Mouse (Mus musculus): ENCODE results near the gene Gm7929. TPM values are rescaled to one million over a fixed set of nuclear protein-coding genes. Genes with fewer than 3 reads are reported as not detected.
"Not testable (repeated sequence)": the region's sequence is repeated elsewhere in the genome, so short reads cannot be mapped to it uniquely, and the experiment has no call there.

Gene Gm7929
- total RNA-seq (2012; rRNA removed) (not detected in 2 replicates), total RNA-seq (2014; rRNA removed) (not detected in 2 replicates), polyA plus RNA-seq (2012; ENCODE audit: insufficient read length, low read depth) (not detected in 2 replicates)

- H3K27me3 ChIP-seq (replicated peaks); H3K9me3 ChIP-seq (replicated peaks; ENCODE audit: low read length); H3K4me1 ChIP-seq (ENCODE audit: control insufficient read depth in 1 of 2, insufficient read depth in 2 of 2); H3K9ac ChIP-seq (ENCODE audit: insufficient read depth, low read depth); H3K4me2 ChIP-seq (ENCODE audit: insufficient read depth, low read depth, poor library complexity, severe bottlenecking); H3K4me3 ChIP-seq (replicated peaks in 1 of 3; ENCODE audit: low read depth in 2 of 3, low read length in 2 of 3, poor library complexity in 1 of 3); in situ Hi-C loops (cut with MboI; ENCODE audit: low pct_ligation_motif_present, low pct_unique_long_range_greater_than_20kb, low sequenced_read_pairs); H3K27ac ChIP-seq (ENCODE audit: insufficient read depth, low read depth); dilution Hi-C loops (cut with MboI; ENCODE audit: extremely low pct_ligation_motif_present, extremely low pct_unique_long_range_greater_than_20kb, low sequenced_read_pairs); H3K36me3 ChIP-seq (replicated peaks in 1 of 2; ENCODE audit: control insufficient read depth in 1 of 2, insufficient read depth in 1 of 2, low read length in 1 of 2); DNase-seq (ENCODE audit: extremely low read depth); H3K79me2 ChIP-seq (replicated peaks; ENCODE audit: control insufficient read depth, extremely low read depth, insufficient read depth, poor library complexity, severe bottlenecking): not testable (repeated sequence)
Observed at GRCm38 (mm10) chr14:41750514-41750913, at the start of gene Gm7929. Gene Gm7929 (minus strand): TSS chr14:41750614.

DNA sequence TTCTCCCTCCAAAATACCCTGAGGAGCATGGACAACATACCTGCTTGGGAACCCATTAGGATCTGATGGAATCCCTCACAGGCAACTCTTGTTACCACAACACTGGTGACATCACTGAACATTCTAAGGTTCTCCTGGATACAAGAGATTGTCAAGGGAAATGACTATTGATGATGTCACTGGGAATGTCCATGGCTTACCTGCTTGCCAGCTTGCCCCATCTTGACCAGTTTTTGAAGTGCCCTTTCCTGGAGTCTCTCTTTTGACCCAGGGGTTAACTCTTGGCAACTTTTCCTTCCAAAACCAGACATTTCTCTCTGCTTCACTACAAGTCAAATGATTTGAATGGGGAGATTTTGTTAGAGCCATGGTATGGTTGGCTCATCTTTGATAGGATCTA is 21.9 kb upstream of the Gm7929 start, which contains the start of gene Gm47189:
Gene Gm47189, minus strand, starts transcription at position 101 of the 400 bp plus-strand sequence.
- DNase-seq (ENCODE audit: extremely low read depth); H3K9me3 ChIP-seq (replicated peaks; ENCODE audit: low read length); in situ Hi-C loops (cut with MboI; ENCODE audit: low pct_ligation_motif_present, low pct_unique_long_range_greater_than_20kb, low sequenced_read_pairs); H3K4me3 ChIP-seq (replicated peaks in 1 of 3; ENCODE audit: low read depth in 2 of 3, low read length in 2 of 3, poor library complexity in 1 of 3); H3K79me2 ChIP-seq (replicated peaks; ENCODE audit: control insufficient read depth, extremely low read depth, insufficient read depth, poor library complexity, severe bottlenecking); H3K27ac ChIP-seq (ENCODE audit: insufficient read depth, low read depth); dilution Hi-C loops (cut with MboI; ENCODE audit: extremely low pct_ligation_motif_present, extremely low pct_unique_long_range_greater_than_20kb, low sequenced_read_pairs); H3K4me1 ChIP-seq (ENCODE audit: control insufficient read depth in 1 of 2, insufficient read depth in 2 of 2); H3K4me2 ChIP-seq (ENCODE audit: insufficient read depth, low read depth, poor library complexity, severe bottlenecking); H3K27me3 ChIP-seq (replicated peaks); H3K9ac ChIP-seq (ENCODE audit: insufficient read depth, low read depth); H3K36me3 ChIP-seq (replicated peaks in 1 of 2; ENCODE audit: control insufficient read depth in 1 of 2, insufficient read depth in 1 of 2, low read length in 1 of 2): not testable (repeated sequence)

GRCm38 (mm10) chr14:41755931-41756330 is 5.5 kb upstream of the Gm7929 start:
- DNase-seq (ENCODE audit: extremely low read depth); H3K4me3 ChIP-seq (replicated peaks in 1 of 3; ENCODE audit: low read depth in 2 of 3, low read length in 2 of 3, poor library complexity in 1 of 3); H3K27ac ChIP-seq (ENCODE audit: insufficient read depth, low read depth); dilution Hi-C loops (cut with MboI; ENCODE audit: extremely low pct_ligation_motif_present, extremely low pct_unique_long_range_greater_than_20kb, low sequenced_read_pairs); H3K4me2 ChIP-seq (ENCODE audit: insufficient read depth, low read depth, poor library complexity, severe bottlenecking); H3K4me1 ChIP-seq (ENCODE audit: control insufficient read depth in 1 of 2, insufficient read depth in 2 of 2); H3K9ac ChIP-seq (ENCODE audit: insufficient read depth, low read depth); H3K79me2 ChIP-seq (replicated peaks; ENCODE audit: control insufficient read depth, extremely low read depth, insufficient read depth, poor library complexity, severe bottlenecking); H3K9me3 ChIP-seq (replicated peaks; ENCODE audit: low read length); H3K27me3 ChIP-seq (replicated peaks); in situ Hi-C loops (cut with MboI; ENCODE audit: low pct_ligation_motif_present, low pct_unique_long_range_greater_than_20kb, low sequenced_read_pairs); H3K36me3 ChIP-seq (replicated peaks in 1 of 2; ENCODE audit: control insufficient read depth in 1 of 2, insufficient read depth in 1 of 2, low read length in 1 of 2): not testable (repeated sequence)

- H3K36me3 ChIP-seq (replicated peaks in 1 of 2; ENCODE audit: control insufficient read depth in 1 of 2, insufficient read depth in 1 of 2, low read length in 1 of 2); H3K27ac ChIP-seq (ENCODE audit: insufficient read depth, low read depth); H3K4me3 ChIP-seq (replicated peaks in 1 of 3; ENCODE audit: low read depth in 2 of 3, low read length in 2 of 3, poor library complexity in 1 of 3); in situ Hi-C loops (cut with MboI; ENCODE audit: low pct_ligation_motif_present, low pct_unique_long_range_greater_than_20kb, low sequenced_read_pairs); H3K9ac ChIP-seq (ENCODE audit: insufficient read depth, low read depth); DNase-seq (ENCODE audit: extremely low read depth); H3K27me3 ChIP-seq (replicated peaks); H3K4me1 ChIP-seq (ENCODE audit: control insufficient read depth in 1 of 2, insufficient read depth in 2 of 2); H3K9me3 ChIP-seq (replicated peaks; ENCODE audit: low read length); H3K4me2 ChIP-seq (ENCODE audit: insufficient read depth, low read depth, poor library complexity, severe bottlenecking); H3K79me2 ChIP-seq (replicated peaks; ENCODE audit: control insufficient read depth, extremely low read depth, insufficient read depth, poor library complexity, severe bottlenecking); dilution Hi-C loops (cut with MboI; ENCODE audit: extremely low pct_ligation_motif_present, extremely low pct_unique_long_range_greater_than_20kb, low sequenced_read_pairs): not testable (repeated sequence)
Observed at GRCm38 (mm10) chr14:41723437-41723836, 27.0 kb downstream of the Gm7929 start.

DNA sequence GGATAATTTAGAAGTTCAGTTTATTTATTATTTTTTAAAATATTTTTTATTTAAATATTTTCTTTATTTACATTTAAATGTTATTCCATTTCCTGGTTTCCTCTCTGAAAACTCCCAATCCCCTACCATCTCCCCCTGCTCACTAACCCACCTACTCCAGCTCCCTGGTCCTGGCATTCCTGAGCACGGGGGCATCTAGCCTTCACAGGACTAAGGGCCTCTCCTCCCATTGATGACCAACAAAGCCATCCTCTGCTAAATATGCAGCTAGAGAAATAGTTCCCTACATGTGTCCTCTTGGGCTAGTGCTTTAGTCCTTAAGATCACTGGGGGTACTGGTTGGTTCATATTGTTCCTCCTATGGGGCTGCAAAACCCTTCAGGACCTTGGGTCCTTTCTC is 33.2 kb downstream of the Gm7929 start:
- dilution Hi-C loops (cut with MboI; ENCODE audit: extremely low pct_ligation_motif_present, extremely low pct_unique_long_range_greater_than_20kb, low sequenced_read_pairs); DNase-seq (ENCODE audit: extremely low read depth): not testable (repeated sequence)

GRCm38 (mm10) chr14:41701785-41702184 is 48.6 kb downstream of the Gm7929 start, which contains the start of gene Gm8068:
Gene Gm8068 (minus strand): TSS chr14:41701885.
- H3K36me3 ChIP-seq (replicated peaks in 1 of 2; ENCODE audit: control insufficient read depth in 1 of 2, insufficient read depth in 1 of 2, low read length in 1 of 2); H3K27me3 ChIP-seq (replicated peaks); H3K9me3 ChIP-seq (replicated peaks; ENCODE audit: low read length); in situ Hi-C loops (cut with MboI; ENCODE audit: low pct_ligation_motif_present, low pct_unique_long_range_greater_than_20kb, low sequenced_read_pairs); H3K4me1 ChIP-seq (ENCODE audit: control insufficient read depth in 1 of 2, insufficient read depth in 2 of 2); dilution Hi-C loops (cut with MboI; ENCODE audit: extremely low pct_ligation_motif_present, extremely low pct_unique_long_range_greater_than_20kb, low sequenced_read_pairs); H3K9ac ChIP-seq (ENCODE audit: insufficient read depth, low read depth); H3K4me2 ChIP-seq (ENCODE audit: insufficient read depth, low read depth, poor library complexity, severe bottlenecking); H3K79me2 ChIP-seq (replicated peaks; ENCODE audit: control insufficient read depth, extremely low read depth, insufficient read depth, poor library complexity, severe bottlenecking); H3K4me3 ChIP-seq (replicated peaks in 1 of 3; ENCODE audit: low read depth in 2 of 3, low read length in 2 of 3, poor library complexity in 1 of 3); H3K27ac ChIP-seq (ENCODE audit: insufficient read depth, low read depth); DNase-seq (ENCODE audit: extremely low read depth): not testable (repeated sequence)

More for the DNA sequence above, 33.2 kb downstream of the Gm7929 start:
- H3K4me3 ChIP-seq (replicated peaks in 1 of 3; ENCODE audit: low read depth in 2 of 3, low read length in 2 of 3, poor library complexity in 1 of 3); H3K36me3 ChIP-seq (replicated peaks in 1 of 2; ENCODE audit: control insufficient read depth in 1 of 2, insufficient read depth in 1 of 2, low read length in 1 of 2); H3K9ac ChIP-seq (ENCODE audit: insufficient read depth, low read depth); H3K9me3 ChIP-seq (replicated peaks; ENCODE audit: low read length); H3K4me1 ChIP-seq (ENCODE audit: control insufficient read depth in 1 of 2, insufficient read depth in 2 of 2); H3K27ac ChIP-seq (ENCODE audit: insufficient read depth, low read depth); H3K4me2 ChIP-seq (ENCODE audit: insufficient read depth, low read depth, poor library complexity, severe bottlenecking); H3K79me2 ChIP-seq (replicated peaks; ENCODE audit: control insufficient read depth, extremely low read depth, insufficient read depth, poor library complexity, severe bottlenecking); in situ Hi-C loops (cut with MboI; ENCODE audit: low pct_ligation_motif_present, low pct_unique_long_range_greater_than_20kb, low sequenced_read_pairs); H3K27me3 ChIP-seq (replicated peaks): not testable (repeated sequence)

All from CH12.LX (cell line).